Mouse (Mus musculus): Measurements from ENCODE around the gene Dscaml1. TPM values are rescaled to one million over a fixed set of nuclear protein-coding genes. Genes with fewer than 3 reads are reported as not detected.

Gene Dscaml1
- total and polyA plus RNA-seq, 2 experiments from 2014 or later, result 10.5 to 47.4 TPM

DNA sequence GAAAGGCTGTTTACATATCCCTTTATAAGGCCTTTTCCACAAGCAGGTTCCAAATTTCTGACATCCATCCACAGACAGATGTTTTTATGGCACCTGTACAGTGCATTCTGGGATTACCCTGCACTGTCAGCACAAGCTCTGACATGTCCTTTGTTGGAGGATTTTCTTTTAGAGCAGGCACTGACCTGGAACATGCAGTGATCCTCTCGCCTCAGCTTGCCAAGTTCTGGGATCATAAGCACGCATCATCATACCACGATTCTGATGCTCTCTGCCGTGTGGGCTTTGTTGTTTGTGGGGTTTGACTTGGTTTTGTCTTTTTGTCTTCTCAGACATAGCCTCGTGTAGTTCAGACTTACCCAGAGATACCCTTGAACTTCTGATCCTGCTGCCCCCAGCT is 236.0 kb downstream of the Dscaml1 start:
- Histone ChIP-seq H3K9ac (replicated peaks; ENCODE audit: low read length) (no peak overlapping the region), H3K27ac (peak overlapping the region; percentile 89; the same call in 1 of the 2 replicates), H3K4me3 (ENCODE audit: low read length) (no peak overlapping the region), H3K9me3 (ENCODE audit: low read length) (no peaks in the 10 kb centered on the region), H3K4me1 (ENCODE audit: insufficient read depth, low read length) (peaks cover 32% of the 10 kb centered on the region), H3K4me2 (ENCODE audit: low read depth, low read length) (no peak overlapping the region), H3K36me3 (ENCODE audit: insufficient read depth, low read length) (no peaks in the 10 kb centered on the region), H3K27me3 (ENCODE audit: insufficient read depth, low read length) (no peaks in the 10 kb centered on the region)
- no peak for TF ChIP-seq CTCF (IDR thresholded peaks at IDR 0.05; ENCODE audit: low read depth)
- WGBS, result 49% methylated on average over 5 of the region's 5 CpGs
- no peak for DNase-seq (ENCODE audit: low spot score)
- no peak for ATAC-seq

DNA sequence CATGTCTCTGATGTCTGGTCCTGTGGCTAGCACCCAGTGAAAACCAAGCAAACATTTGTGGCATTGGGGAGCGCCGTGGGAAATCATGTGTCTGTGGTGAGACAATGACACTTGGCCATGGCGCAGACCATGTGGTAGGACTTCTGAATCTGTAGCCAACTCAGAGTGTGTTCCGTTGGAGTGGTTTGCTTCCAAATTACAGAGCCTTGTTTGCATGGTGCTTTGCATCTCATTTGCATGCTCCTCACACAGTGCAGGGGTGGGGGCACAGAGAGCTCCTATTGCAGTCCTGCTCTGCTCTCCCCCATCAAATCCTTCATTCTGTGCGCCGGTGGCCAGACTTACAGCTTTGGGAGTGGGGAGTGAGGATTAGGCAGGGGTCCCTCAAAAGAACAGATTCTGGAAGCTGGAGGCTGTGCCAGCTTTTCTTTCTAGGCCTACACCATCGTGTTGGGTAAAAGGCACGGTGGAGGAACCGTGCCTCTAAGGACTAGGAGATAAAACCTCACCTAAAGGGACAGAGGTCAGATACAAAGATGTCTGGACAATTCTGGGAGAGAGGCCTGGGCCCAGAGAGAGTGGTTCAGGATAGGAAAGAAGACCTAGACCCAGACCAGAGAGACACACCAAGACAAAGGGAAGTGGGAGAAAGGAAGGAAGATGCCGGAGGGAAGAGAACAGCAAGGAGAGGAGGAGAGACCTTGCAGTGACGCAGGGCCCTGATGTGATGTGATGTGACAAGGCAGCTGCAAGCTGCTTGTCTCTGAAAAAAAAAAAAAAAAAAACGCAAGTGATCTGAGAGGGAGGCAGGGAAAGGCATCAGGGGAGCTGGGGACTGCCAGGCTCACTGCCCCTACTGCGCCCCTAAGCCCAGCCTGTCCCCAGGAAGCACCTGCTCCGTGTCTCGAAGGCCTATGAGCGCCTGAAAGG is 237.2 kb downstream of the Dscaml1 start:
- no peaks in the 10 kb centered on the region for H3K36me3 ChIP-seq (ENCODE audit: insufficient read depth, low read length)
- peak overlapping the region; percentile 89 for H3K27ac ChIP-seq
- H3K4me2 ChIP-seq (ENCODE audit: low read depth, low read length), result no peak overlapping the region
- no peak for TF ChIP-seq CTCF (IDR thresholded peaks at IDR 0.05; ENCODE audit: low read depth)
- 24% methylated on average over 15 of the region's 16 CpGs for WGBS
- H3K4me3 ChIP-seq (ENCODE audit: low read length), result no peak overlapping the region
- no peaks in the 10 kb centered on the region for H3K27me3 ChIP-seq (ENCODE audit: insufficient read depth, low read length)
- no peaks in the 10 kb centered on the region for H3K9me3 ChIP-seq (ENCODE audit: low read length)
- no peak overlapping the region for H3K9ac ChIP-seq (replicated peaks; ENCODE audit: low read length)
- ATAC-seq, result peak; percentile 85
- peak; percentile 92 for DNase-seq (ENCODE audit: low spot score)
- H3K4me1 ChIP-seq (ENCODE audit: insufficient read depth, low read length), result peaks cover 27% of the 10 kb centered on the region

DNA sequence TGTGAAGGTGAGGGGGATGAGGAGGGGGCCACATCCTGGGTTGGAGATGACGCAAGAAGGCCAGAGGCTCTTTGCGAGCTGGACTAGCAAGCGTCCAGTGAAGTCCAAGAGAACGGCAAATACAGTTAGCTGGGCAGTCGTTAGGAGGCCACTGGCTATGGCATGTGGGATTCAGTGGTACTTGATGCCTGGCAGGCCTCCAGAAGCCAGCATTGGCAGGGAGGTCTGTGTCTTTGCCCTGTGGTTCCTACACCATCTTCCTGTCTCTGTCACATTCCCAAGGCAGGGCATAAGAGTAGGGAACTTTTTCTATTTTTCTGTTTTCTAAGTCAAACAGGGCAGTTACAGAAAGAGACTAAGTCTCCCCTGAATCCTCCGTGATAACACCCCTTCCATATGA is 237.9 kb downstream of the Dscaml1 start:
- peak overlapping the region; percentile 89 for H3K27ac ChIP-seq
- no peak; the same call in 1 of the 2 replicates for TF ChIP-seq CTCF (IDR thresholded peaks at IDR 0.05; ENCODE audit: low read depth)
- no peaks in the 10 kb centered on the region for H3K36me3 ChIP-seq (ENCODE audit: insufficient read depth, low read length)
- H3K4me1 ChIP-seq (ENCODE audit: insufficient read depth, low read length), result peaks cover 27% of the 10 kb centered on the region
- H3K27me3 ChIP-seq (ENCODE audit: insufficient read depth, low read length), result no peaks in the 10 kb centered on the region
- H3K4me2 ChIP-seq (ENCODE audit: low read depth, low read length), result no peak overlapping the region
- H3K9me3 ChIP-seq (ENCODE audit: low read length), result no peaks in the 10 kb centered on the region
- DNase-seq (ENCODE audit: low spot score) (peak; percentile 70), ATAC-seq (0 out of 2 replicates have a peak, but pooled peaks have one; percentile 7)
- WGBS, result 39% methylated on average over 6 of the region's 6 CpGs
- no peak overlapping the region for H3K9ac ChIP-seq (replicated peaks; ENCODE audit: low read length)
- H3K4me3 ChIP-seq (ENCODE audit: low read length), result no peak overlapping the region

DNA sequence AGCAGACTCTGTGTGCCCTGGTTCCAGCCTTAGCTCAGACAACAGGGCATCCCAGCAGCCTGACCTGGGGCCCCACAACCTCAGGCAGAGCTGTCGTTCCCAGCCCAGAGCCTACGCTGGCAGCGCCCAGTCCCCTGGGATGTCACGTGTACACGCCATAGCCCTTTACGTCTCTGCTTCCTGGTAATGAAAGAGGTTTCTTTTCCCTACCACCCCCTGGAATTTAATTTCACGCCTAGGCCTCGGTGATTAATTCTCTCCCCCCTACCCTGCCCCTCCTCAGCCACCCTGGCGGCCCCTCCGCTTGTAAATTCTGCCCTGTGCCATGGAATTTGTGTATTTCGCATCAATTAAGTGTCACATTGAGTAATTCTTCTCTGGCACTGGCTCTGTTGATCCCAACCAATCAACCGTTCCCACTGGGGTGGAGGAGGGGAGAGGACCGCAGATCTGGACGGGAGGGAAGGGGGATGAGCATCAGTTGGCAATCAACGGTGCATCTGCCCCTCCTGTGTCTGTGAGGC is 238.5 kb downstream of the Dscaml1 start:
- ATAC-seq (peak; percentile 61), DNase-seq (ENCODE audit: low spot score) (peak; percentile 87)
- TF ChIP-seq CTCF (IDR thresholded peaks at IDR 0.05; ENCODE audit: low read depth), result no peak
- no peaks in the 10 kb centered on the region for H3K9me3 ChIP-seq (ENCODE audit: low read length)
- H3K36me3 ChIP-seq (ENCODE audit: insufficient read depth, low read length), result no peaks in the 10 kb centered on the region
- no peak overlapping the region for H3K4me2 ChIP-seq (ENCODE audit: low read depth, low read length)
- peak overlapping the region; percentile 89 for H3K27ac ChIP-seq
- H3K4me1 ChIP-seq (ENCODE audit: insufficient read depth, low read length), result peaks cover 27% of the 10 kb centered on the region
- 0 out of 2 replicates have a peak overlapping the region, but pooled peaks have one; percentile 2 for H3K9ac ChIP-seq (replicated peaks; ENCODE audit: low read length)
- no peak overlapping the region for H3K4me3 ChIP-seq (ENCODE audit: low read length)
- no peaks in the 10 kb centered on the region for H3K27me3 ChIP-seq (ENCODE audit: insufficient read depth, low read length)
- WGBS, result 10% methylated on average over 15 of the region's 15 CpGs

DNA sequence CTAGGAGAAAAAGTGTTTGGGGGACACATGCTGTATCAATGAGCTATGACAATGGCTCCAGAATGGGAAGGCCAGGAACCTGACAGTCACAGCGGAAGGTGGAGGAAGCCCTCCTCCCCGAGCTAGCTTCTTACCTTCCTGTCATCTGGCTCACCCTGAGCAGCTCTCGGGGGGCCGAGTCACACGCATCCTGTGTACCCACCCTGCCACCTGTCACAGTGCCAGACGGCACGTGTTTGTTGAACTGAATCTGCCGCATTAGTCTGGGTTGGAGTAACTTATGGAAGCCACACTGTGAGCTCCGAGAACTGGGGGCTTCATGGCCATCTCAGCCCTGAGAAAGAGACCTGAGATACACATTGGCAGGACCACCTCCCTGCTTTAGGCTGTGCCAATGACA is 249.5 kb downstream of the Dscaml1 start:
- no peaks in the 10 kb centered on the region for H3K36me3 ChIP-seq (ENCODE audit: insufficient read depth, low read length)
- peak overlapping the region; percentile 89 for H3K27ac ChIP-seq
- ATAC-seq (no peak), DNase-seq (ENCODE audit: low spot score) (peak; percentile 33)
- no peak overlapping the region for H3K4me2 ChIP-seq (ENCODE audit: low read depth, low read length)
- no peak for TF ChIP-seq CTCF (IDR thresholded peaks at IDR 0.05; ENCODE audit: low read depth)
- peak overlapping the region; percentile 26; the same call in 1 of the 2 replicates for H3K9ac ChIP-seq (replicated peaks; ENCODE audit: low read length)
- H3K9me3 ChIP-seq (ENCODE audit: low read length), result no peaks in the 10 kb centered on the region
- WGBS, result 28% methylated on average over 9 of the region's 9 CpGs
- H3K4me3 ChIP-seq (ENCODE audit: low read length), result no peak overlapping the region
- H3K4me1 ChIP-seq (ENCODE audit: insufficient read depth, low read length), result peaks cover 32% of the 10 kb centered on the region
- H3K27me3 ChIP-seq (ENCODE audit: insufficient read depth, low read length), result no peaks in the 10 kb centered on the region

DNA sequence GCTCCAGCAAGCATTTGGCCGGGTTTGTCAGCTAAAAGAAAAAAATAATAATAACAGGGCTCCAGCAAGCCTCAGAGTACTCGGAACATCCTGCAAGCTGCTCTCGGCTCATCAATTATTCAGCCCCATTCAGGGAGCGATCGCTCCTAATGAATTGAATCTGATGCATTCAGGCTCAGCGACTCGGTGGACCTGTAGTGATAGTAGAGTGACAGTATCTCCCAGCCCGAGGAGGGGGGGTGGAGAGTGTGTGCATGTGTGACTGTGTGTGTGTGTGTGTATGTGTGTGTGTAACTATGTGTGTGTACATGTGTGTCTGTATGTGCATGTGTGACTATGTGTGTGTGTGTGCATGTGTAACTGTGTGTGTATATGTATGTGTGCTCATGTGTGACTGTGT is 250.2 kb downstream of the Dscaml1 start:
- peak; percentile 44; the same call in 1 of the 2 replicates for ATAC-seq
- Histone ChIP-seq H3K9me3 (ENCODE audit: low read length) (no peaks in the 10 kb centered on the region), H3K4me2 (ENCODE audit: low read depth, low read length) (no peak overlapping the region), H3K27me3 (ENCODE audit: insufficient read depth, low read length) (no peaks in the 10 kb centered on the region), H3K4me3 (ENCODE audit: low read length) (no peak overlapping the region), H3K4me1 (ENCODE audit: insufficient read depth, low read length) (peaks cover 32% of the 10 kb centered on the region), H3K9ac (replicated peaks; ENCODE audit: low read length) (no peak overlapping the region), H3K27ac (peak overlapping the region; percentile 89), H3K36me3 (ENCODE audit: insufficient read depth, low read length) (no peaks in the 10 kb centered on the region)
- peak; percentile 77 for DNase-seq (ENCODE audit: low spot score)
- TF ChIP-seq CTCF (IDR thresholded peaks at IDR 0.05; ENCODE audit: low read depth), result no peak
- WGBS, result 7% methylated on average over 8 of the region's 8 CpGs
